Mouse (Mus musculus) E14TG2a.4 (cell line): ENCODE measurements around the gene Adcyap1r1.
A peak's percentile ranks its signal among the peaks of the same experiment; 100 is the strongest.

Experiments used
- H3K27me3 ChIP-seq: 2 replicates; pipeline ENCODE4 v1.6.1; 2014; ENCODE audit warnings: low read length, control low read depth; ENCODE audit not compliant: insufficient read depth
- H3K36me3 ChIP-seq: 2 replicates; pipeline ENCODE4 v1.6.1; 2014; ENCODE audit warnings: low read length, control low read depth; ENCODE audit not compliant: insufficient read depth
- H3K4me1 ChIP-seq: replicated peaks from 2 replicates; pipeline ENCODE4 v1.6.1; 2014; ENCODE audit warnings: low read depth, low read length, control low read depth
- H3K4me3 ChIP-seq: replicated peaks from 2 replicates; pipeline ENCODE4 v1.5.1; 2014; ENCODE audit warnings: mild to moderate bottlenecking, low read length
- H3K9me3 ChIP-seq: 2 replicates; pipeline ENCODE4 v1.6.1; 2014; ENCODE audit warnings: low read length, control low read depth
- CTCF ChIP-seq: conservative IDR thresholded peaks from 2 replicates; pipeline ENCODE4 v1.5.1; 2014; ENCODE audit warnings: low read length
- NANOG ChIP-seq: IDR thresholded peaks from 2 replicates; pipeline ENCODE4 v1.6.1; 2014; ENCODE audit warnings: borderline replicate concordance, low read length, mixed read lengths
- POU5F1 ChIP-seq: IDR thresholded peaks from 2 replicates; pipeline ENCODE4 v1.6.1; 2014; ENCODE audit warnings: low read length, borderline replicate concordance

The Adcyap1r1 gene

GRCm38 (mm10) chr6:55458156-55458555 is 6.4 kb downstream of the Adcyap1r1 start:
- H3K36me3 ChIP-seq, result no peaks in the 10 kb centered on the region
- no peaks in the 10 kb centered on the region for H3K9me3 ChIP-seq
- no peak; the same call in 1 of the 2 replicates for TF ChIP-seq CTCF
- TF ChIP-seq POU5F1, result no peak
- no peak for TF ChIP-seq NANOG
- peaks cover 9% of the 10 kb centered on the region for H3K4me1 ChIP-seq
- H3K27me3 ChIP-seq, result peaks cover 50% of the 10 kb centered on the region
- H3K4me3 ChIP-seq, result no peak overlapping the region

- no peak overlapping the region for H3K4me3 ChIP-seq
- H3K36me3 ChIP-seq, result no peaks in the 10 kb centered on the region
- no peaks in the 10 kb centered on the region for H3K9me3 ChIP-seq
- peaks cover 24% of the 10 kb centered on the region for H3K4me1 ChIP-seq
- TF ChIP-seq POU5F1 (no peak), CTCF (no peak), NANOG (no peak)
- H3K27me3 ChIP-seq, result peaks cover 41% of the 10 kb centered on the region
Observed at GRCm38 (mm10) chr6:55459545-55460397, 8.0 kb downstream of the Adcyap1r1 start.

DNA sequence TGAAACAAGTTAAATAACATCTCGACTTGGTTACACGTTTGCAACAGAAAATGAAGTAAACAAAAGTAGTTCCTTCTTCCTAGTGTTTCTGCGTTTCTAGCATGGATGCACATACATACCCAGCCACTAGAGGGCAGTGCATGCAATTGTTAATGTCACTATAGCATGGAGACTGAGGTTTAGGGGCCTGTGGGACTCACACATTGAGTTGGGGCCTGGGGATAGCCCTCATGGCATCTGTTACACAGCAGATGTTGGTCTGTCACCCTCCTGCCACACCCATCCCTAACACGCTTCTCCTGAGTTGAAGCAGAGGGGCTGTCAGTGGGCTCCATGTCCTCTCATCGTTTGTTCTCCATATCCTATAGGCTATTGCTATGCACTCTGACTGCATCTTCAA is 9.4 kb downstream of the Adcyap1r1 start:
- Histone ChIP-seq H3K4me3 (no peak overlapping the region), H3K27me3 (peaks cover 29% of the 10 kb centered on the region), H3K9me3 (no peaks in the 10 kb centered on the region), H3K36me3 (no peaks in the 10 kb centered on the region), H3K4me1 (peaks cover 37% of the 10 kb centered on the region)
- TF ChIP-seq POU5F1 (no peak), CTCF (peak; percentile 79), NANOG (no peak)

GRCm38 (mm10) chr6:55461678-55462077 is 9.9 kb downstream of the Adcyap1r1 start:
- H3K9me3 ChIP-seq, result no peaks in the 10 kb centered on the region
- no peak overlapping the region for H3K4me3 ChIP-seq
- TF ChIP-seq NANOG (no peak), POU5F1 (no peak), CTCF (no peak)
- peaks cover 23% of the 10 kb centered on the region for H3K27me3 ChIP-seq
- peaks cover 43% of the 10 kb centered on the region for H3K4me1 ChIP-seq
- no peaks in the 10 kb centered on the region for H3K36me3 ChIP-seq

DNA sequence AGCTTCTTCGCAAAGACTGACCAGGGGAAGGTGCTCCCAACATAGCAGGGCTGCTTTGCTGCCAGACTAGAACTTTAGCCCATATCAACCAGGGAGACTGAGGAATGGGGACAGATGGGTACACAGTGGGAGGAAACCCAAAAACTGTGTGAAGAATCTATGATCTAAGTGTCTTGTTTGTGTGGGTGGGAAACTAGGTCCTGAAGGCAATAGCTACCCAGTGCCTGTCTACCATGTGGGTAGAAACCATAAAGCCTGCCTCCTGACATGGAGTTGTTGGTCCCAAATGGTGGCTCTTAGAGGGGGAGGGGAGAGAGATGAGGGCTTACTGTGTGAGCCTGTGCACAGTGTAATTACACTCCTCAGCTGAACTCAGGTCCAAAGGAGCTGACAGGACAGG is 10.6 kb downstream of the Adcyap1r1 start:
- H3K4me3 ChIP-seq, result no peak overlapping the region
- H3K9me3 ChIP-seq, result no peaks in the 10 kb centered on the region
- H3K36me3 ChIP-seq, result no peaks in the 10 kb centered on the region
- no peak for TF ChIP-seq CTCF
- peaks cover 50% of the 10 kb centered on the region for H3K4me1 ChIP-seq
- peaks cover 16% of the 10 kb centered on the region for H3K27me3 ChIP-seq

- Histone ChIP-seq H3K27me3 (peaks cover 14% of the 10 kb centered on the region), H3K4me3 (no peak overlapping the region), H3K36me3 (no peaks in the 10 kb centered on the region), H3K4me1 (peaks cover 56% of the 10 kb centered on the region), H3K9me3 (no peaks in the 10 kb centered on the region)
- TF ChIP-seq CTCF, result no peak
- TF ChIP-seq POU5F1, result no peak
- no peak for TF ChIP-seq NANOG
Observed at GRCm38 (mm10) chr6:55463966-55464365, 12.2 kb downstream of the Adcyap1r1 start.

- TF ChIP-seq POU5F1 (no peak), NANOG (no peak), CTCF (no peak)
- Histone ChIP-seq H3K4me1 (peaks cover 53% of the 10 kb centered on the region), H3K36me3 (no peaks in the 10 kb centered on the region), H3K27me3 (peaks cover 14% of the 10 kb centered on the region), H3K4me3 (no peak overlapping the region), H3K9me3 (no peaks in the 10 kb centered on the region)
Observed at GRCm38 (mm10) chr6:55465311-55465710, 13.5 kb downstream of the Adcyap1r1 start.

- TF ChIP-seq POU5F1 (no peak), NANOG (no peak), CTCF (no peak)
- peaks cover 51% of the 10 kb centered on the region for H3K4me1 ChIP-seq
- H3K9me3 ChIP-seq, result no peaks in the 10 kb centered on the region
- no peaks in the 10 kb centered on the region for H3K36me3 ChIP-seq
- 0 out of 2 replicates have a peak overlapping the region, but pooled peaks have one; percentile 10 for H3K4me3 ChIP-seq
- H3K27me3 ChIP-seq, result peaks cover 14% of the 10 kb centered on the region
Observed at GRCm38 (mm10) chr6:55466301-55466761, 14.6 kb downstream of the Adcyap1r1 start.
